Mouse (Mus musculus): ENCODE measurements around the gene Prkn.

DNA sequence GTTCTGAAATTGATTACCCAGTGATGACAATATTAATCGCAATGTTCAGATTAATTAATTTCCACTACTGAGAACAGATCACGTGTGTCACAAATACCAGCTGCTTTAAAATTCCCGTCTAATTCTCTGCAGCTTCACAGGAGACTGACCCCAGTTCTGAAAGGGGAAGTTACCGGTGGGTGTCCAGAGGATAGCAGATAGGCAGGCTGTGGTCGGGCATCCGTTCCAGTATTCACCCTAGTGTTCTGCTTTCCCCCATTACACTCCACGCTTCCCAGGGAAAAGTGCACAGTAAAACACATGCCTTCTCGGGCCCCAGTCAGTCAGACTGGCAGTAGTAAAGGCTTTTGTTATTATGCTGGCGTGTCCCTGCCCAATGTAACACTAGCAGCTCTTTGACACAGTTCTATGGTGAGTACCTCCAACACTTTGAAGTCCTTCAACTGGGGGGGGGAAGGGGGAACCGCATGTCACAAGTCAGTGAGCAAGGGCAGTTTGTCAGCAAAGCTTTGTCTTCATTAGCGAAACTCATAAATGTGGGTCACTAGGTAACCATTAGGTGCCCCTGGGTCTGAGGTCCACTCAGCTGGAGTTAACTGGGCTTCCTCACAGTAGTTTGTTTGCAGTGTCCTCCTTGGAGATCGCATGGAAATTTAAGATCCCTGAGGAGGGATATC lies 940.8 kb downstream of the Prkn start:
- TF ChIP-seq CTCF (IDR thresholded peaks at IDR 0.05; ENCODE audit: borderline replicate concordance, insufficient read depth, low read depth, low read length) (no peak), POLR2A (IDR thresholded peaks at IDR 0.05; ENCODE audit: borderline replicate concordance, insufficient read depth, low read length) (no peak)

Measured in cerebellum, adult 2 months (tissue).